Mouse (Mus musculus) retina, postnatal 7 days (tissue): ENCODE measurements around the gene Vegfc.

ENCODE experiments used
- DNase-seq: peaks from one replicate; pipeline ENCODE4 v3.0.0-alpha.2; 2012; ENCODE audit warnings: low read depth, low spot score

The Vegfc gene

DNA sequence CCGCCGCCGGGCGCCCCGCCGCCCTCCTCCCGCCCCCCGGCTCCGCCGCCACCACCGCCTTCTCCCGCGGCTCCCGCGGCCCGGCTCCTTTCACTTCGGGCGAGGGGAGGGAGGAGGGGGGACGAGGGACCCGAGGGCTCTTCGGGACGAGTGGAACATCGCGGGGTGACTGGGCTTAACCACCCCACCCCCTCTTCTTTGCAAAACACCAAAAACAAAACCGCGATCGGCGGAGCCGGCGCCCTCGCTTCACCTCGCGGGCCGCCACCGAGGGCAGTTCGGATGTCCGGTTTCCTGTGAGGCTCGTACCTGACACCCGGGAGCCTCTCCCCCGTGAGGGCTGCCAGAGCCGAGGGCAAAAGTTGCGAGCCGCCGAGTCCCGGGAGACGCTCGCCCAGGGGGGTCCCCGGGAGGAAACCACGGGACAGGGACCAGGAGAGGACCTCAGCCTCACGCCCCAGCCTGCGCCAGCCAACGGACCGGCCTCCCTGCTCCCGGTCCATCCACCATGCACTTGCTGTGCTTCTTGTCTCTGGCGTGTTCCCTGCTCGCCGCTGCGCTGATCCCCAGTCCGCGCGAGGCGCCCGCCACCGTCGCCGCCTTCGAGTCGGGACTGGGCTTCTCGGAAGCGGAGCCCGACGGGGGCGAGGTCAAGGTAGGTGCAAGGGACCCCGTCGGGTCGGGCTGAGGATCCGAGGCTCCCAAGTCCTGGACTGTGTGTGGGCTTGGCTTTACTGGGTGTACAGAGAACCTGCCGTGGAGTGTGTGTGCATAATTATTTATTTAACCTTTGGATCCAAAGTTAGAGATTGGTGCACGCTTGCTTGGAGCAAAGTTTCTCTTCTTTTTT, at the start of gene Vegfc:
Vegfc (plus strand) TSS at position 336 of the 850 bp plus-strand sequence.
- DNase-seq: peak; percentile 35

GRCm38 (mm10) chr8:54034584-54034983, 42.8 kb upstream of the Vegfc start:
- no peak for DNase-seq

- no peak for DNase-seq
Measured at GRCm38 (mm10) chr8:54042601-54043000, 34.8 kb upstream of the Vegfc start.

DNA sequence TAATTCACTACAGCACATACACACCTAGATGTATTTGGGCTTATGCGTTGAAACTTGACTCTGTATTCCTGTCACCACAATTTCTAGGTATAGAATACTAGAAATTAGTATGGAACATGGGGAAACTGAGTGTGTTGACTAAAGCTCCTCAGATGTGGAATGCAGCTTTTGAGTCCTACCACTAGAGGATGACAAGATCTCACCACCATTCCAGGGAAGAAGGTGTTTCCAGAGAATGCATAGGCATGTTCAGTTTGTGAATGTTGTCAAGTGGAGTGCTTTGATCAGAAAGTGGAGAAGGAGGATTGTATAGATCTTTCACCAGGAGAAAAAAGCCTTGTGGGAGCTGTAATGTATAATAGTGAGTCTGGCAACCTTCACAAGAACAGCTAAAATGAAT, 33.9 kb upstream of the Vegfc start:
- DNase-seq: no peak

DNA sequence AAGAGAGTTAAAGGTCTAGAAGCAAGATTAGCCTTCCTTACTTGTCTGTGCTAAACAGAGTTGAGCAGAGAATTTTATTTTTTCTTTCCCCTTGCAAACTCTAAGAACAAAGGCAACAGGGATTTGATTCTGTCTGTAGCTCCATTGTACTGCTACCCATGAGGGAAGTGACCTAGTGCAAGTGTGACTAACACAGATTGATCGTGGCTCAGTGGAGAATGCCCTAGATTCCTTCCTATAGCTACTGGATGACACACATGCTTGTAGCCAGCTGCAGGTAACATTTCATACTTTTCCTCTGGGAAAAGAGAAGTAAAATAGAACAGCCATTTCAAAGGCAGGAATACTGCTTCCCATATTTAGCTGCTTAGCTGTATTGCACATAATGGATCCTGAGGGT, 24.2 kb upstream of the Vegfc start:
- no peak for DNase-seq

- no peak for DNase-seq
Measured at GRCm38 (mm10) chr8:54065492-54065891, 11.9 kb upstream of the Vegfc start.

DNA sequence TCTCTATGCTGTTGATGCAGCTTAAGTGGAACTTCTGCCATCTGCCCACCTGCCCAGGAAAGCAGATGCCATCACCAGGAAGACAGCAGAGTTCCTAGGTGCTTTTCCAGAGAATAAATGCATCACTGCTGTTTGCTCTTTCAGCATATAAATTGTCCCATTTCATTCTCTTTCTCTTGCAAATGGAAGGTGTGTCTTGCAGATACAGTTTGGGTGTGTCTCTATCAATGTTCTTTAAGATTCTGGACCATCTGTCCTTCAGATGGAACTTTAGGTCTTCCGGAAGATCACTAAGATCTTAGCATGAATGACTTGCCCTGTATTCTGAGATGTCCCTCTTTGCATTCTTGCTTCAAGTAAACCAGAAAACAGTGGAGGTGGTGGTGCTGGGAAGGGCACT, 1.1 kb upstream of the Vegfc start:
- DNase-seq: no peak

- DNase-seq: peak; percentile 59
Measured at GRCm38 (mm10) chr8:54076791-54077270, 575 bp upstream of the Vegfc start.

- DNase-seq: no peak
Measured at GRCm38 (mm10) chr8:54078121-54078440, 675 bp downstream of the Vegfc start.

DNA sequence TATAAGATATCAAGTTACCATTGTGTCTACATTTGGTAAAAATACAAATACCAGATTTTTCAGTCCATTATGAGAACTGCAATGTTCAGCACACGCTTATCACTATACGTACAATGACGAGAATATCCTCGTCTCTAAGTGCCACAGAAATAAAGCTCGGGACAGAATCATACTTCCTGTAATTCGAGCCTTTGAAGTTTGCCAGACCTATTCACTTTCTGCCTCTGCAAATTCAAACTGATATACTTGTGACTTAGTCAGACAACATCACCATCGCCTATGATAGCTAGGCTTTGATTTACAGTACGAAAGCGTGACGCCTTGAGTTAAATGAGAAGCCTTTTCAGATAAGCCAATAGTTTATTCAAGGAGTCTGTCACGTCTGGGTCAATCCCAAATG, 1.6 kb downstream of the Vegfc start:
- no peak for DNase-seq

DNA sequence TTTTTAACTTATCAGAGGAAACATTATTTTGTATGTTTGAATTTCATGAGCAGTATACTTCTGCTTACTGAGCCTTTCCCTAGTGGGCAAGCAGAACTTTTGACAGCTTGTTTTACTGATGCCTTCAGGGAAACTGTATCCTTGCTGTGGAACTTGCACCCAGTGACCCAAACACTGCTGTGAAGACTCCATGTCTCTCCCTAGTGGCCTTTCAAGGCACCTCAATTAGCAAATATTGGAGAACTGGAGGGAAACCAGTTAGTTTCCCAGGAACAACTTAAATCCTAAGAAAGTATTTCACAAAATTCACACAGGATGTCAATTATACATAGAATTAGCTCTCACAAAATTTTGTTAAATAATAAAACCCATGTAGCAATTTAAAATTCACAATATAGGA, 2.2 kb downstream of the Vegfc start:
- no peak for DNase-seq

DNA sequence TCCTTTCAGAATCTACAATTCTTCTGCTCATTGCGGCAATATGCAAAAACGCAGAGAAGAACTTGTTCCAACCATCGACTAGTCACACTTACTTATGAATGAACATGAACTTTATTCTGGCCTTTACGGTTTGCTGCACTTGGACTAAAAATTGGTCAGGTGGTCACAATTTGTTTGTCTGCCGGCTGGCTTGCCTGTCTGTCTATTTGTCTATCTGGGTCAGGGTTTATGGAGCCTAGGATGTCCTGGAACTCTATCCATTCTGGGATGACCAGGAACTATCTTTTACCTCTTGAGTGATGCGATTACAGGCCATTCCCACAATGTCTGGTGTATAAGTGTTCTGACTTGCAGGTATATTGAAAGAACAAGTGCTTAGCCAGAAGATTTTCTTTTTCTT, 8.5 kb downstream of the Vegfc start:
- no peak for DNase-seq

GRCm38 (mm10) chr8:54087114-54087513, 9.7 kb downstream of the Vegfc start:
- no peak for DNase-seq

DNA sequence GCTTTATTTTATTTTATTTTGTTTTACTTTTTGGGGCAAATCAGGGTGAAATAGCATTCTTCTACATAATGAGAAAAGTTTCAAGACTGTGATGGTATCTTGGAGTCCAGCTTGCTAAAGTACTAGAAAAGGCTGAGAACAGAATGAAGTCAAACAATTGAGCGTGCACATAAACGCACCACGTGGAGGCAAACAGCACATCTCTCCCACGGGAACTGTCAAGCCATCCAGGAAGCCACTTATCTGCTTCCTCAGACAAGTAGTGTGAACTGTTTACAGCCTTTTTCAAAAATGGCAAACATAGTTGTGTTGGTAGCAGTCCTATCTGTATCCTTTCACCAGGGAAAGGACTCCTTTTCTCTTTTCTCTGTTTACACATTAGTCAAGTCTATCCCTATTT, 11.8 kb downstream of the Vegfc start:
- no peak for DNase-seq

GRCm38 (mm10) chr8:54089901-54090300, 12.5 kb downstream of the Vegfc start:
- no peak for DNase-seq

DNA sequence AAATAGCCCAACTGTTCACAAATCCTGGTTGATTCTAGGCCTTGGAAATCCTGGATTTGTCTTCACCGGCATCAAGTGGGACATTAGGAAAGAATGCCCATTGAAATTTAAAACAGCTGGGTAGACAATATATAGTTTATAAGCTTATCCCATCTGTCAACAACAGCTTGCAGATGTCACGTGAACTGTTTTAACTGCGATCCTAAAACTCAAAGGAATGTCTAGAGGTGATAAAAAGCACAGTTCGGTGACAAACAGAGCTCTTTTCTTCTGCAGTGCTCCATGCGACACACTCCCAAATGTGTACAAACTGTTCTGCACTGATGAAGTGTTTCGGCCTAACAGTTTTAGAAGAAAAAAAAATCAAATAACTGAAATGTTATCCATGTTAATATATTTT, 22.7 kb downstream of the Vegfc start:
- DNase-seq: no peak

GRCm38 (mm10) chr8:54114581-54114980, 37.2 kb downstream of the Vegfc start:
- DNase-seq: no peak

GRCm38 (mm10) chr8:54120115-54120514, 42.7 kb downstream of the Vegfc start:
- no peak for DNase-seq

DNA sequence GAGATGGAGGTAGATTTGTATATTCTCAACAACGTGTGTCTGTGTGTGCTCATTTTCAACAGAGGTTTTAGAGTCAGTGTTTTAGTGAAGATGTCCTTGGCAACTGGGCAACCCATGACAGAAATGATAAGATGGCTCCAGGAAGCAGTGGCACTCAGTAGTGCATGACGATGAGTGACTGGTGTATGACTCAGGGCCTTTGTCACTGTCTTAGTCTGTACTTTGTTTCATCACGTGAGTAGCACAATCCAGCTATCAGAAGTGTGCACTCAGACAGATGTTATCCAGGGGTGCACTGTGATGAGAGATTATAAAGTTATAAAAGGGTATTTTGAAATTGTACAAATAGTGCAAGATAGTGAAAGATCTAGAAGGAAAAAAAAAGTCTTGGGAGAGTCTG, 44.5 kb downstream of the Vegfc start:
- DNase-seq: no peak

GRCm38 (mm10) chr8:54122345-54122744, 44.9 kb downstream of the Vegfc start:
- DNase-seq: no peak

DNA sequence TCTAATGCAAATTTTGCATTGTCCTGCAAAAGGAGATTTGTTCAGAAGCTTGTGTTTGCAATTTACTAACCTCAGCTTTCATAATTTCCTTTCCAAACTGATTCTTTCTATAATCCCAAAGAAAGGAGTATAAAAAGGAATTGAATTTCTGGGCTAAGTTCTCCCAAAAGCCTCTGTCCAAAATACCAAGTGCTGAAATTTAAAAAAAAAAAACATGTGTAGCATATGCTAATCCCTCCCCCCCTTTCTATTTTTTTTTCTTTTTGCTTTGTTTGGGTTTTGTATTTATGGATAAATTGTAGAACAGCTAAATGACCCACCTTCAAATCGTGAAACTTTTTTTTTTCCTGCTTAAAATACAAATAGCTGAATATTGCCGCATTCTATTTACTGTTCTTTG, 53.2 kb downstream of the Vegfc start:
- DNase-seq: no peak

DNA sequence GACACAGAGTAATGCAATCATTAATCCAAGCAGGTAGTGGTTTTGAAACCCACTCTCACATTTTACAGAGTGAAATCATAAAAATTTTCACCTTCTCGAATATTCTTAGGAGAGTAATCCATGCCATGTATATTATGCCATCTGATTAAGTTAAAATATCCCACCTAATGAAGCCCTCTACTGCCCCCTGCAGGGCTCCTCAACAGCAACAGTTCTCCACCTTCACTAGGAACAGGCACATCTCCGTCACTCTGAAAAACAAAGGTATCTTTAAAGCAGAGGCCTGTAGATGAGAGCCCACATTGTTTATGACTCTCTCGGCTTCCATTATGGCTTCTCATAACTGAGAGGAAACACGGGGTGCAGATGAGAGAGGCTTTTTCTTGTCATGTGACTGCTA, 75.8 kb downstream of the Vegfc start:
- DNase-seq: peak; percentile 3

GRCm38 (mm10) chr8:54163505-54163904, 86.1 kb downstream of the Vegfc start:
- DNase-seq: no peak

- DNase-seq: no peak
Measured at GRCm38 (mm10) chr8:54185336-54185735, 107.9 kb downstream of the Vegfc start.
